Mouse (Mus musculus) intestine, embryonic 14.5 days (tissue): Measurements from ENCODE around the gene Slc16a7. TPM values are rescaled to one million over a fixed set of nuclear protein-coding genes. Genes with fewer than 3 reads are reported as not detected.

Experiments
- ATAC-seq: fragments of 200-750 bp; cut with Nextera tagmentation; replicated peaks from 2 replicates; pipeline ENCODE4 v1.8.0; 2017; ENCODE audit warnings: low read depth, moderate number of reproducible peaks, moderate TSS enrichment, moderate library complexity; ENCODE audit not compliant: low FRiP score, low TSS enrichment
- DNase-seq: peaks from one replicate; pipeline ENCODE4 v3.0.0-alpha.2; 2018; ENCODE audit warnings: low spot score
- H3K27ac ChIP-seq: fragments of 300-500 bp; sonication (generic); 2 replicates; pipeline ENCODE4 v1.5.1; 2014; ENCODE audit warnings: low read depth, mild to moderate bottlenecking, control low read depth
- H3K27me3 ChIP-seq: fragments of 300-500 bp; sonication (generic); replicated peaks from 2 replicates; pipeline ENCODE4 v1.6.1; 2014; ENCODE audit warnings: low read length, control low read depth; ENCODE audit not compliant: control insufficient read depth, insufficient read depth
- H3K36me3 ChIP-seq: fragments of 300-500 bp; sonication (generic); 2 replicates; pipeline ENCODE4 v1.6.1; 2014; ENCODE audit warnings: low read length, control low read depth; ENCODE audit not compliant: control insufficient read depth, insufficient read depth
- H3K4me1 ChIP-seq: fragments of 300-500 bp; sonication (generic); replicated peaks from 2 replicates; pipeline ENCODE4 v1.6.1; 2014; ENCODE audit warnings: low read length, control low read depth, mixed read lengths; ENCODE audit not compliant: control insufficient read depth, insufficient read depth
- H3K4me2 ChIP-seq: fragments of 300-500 bp; sonication (generic); 2 replicates; pipeline ENCODE4 v1.6.1; 2014; ENCODE audit warnings: low read length
- H3K4me3 ChIP-seq: fragments of 300-500 bp; sonication (generic); 2 replicates; pipeline ENCODE4 v1.5.1; 2014; ENCODE audit warnings: low read depth, low read length, control low read depth, mixed read lengths
- H3K9ac ChIP-seq: fragments of 300-500 bp; sonication (generic); 2 replicates; pipeline ENCODE4 v1.6.1; 2014; ENCODE audit warnings: mild to moderate bottlenecking, low read length
- H3K9me3 ChIP-seq: fragments of 300-500 bp; sonication (generic); 2 replicates; pipeline ENCODE4 v1.6.1; 2016; ENCODE audit warnings: low read length, control low read depth; ENCODE audit not compliant: control insufficient read depth
- WGBS: fragments of 180-500 bp; shearing (Covaris S2); extraction: QIAGEN DNeasy Blood & Tissue Kit; methylation state at CpG from one replicate; pipeline ENCODE4 v1.1.7; 2014; 5-methylcytosine and 5-hydroxymethylcytosine counted together
- polyA plus RNA-seq: library from polyadenylated mRNA; unstranded; fragments of >200 nt; fragmentation: Nextera tagmentation; extraction: Ambion mirVana; gene quantifications from 2 replicates; pipeline ENCODE4 v1.2.1, GENCODE M21; 2014

The Slc16a7 gene
- polyA plus RNA-seq, 1 experiment from 2014 or later, result 4.7 TPM

GRCm38 (mm10) chr10:125298036-125298435 is 91.2 kb downstream of the Slc16a7 start:
- Histone ChIP-seq H3K9me3 (no peaks in the 10 kb centered on the region), H3K9ac (no peak overlapping the region), H3K36me3 (no peaks in the 10 kb centered on the region), H3K27ac (no peak overlapping the region), H3K4me2 (no peak overlapping the region), H3K4me3 (no peak overlapping the region), H3K4me1 (no peaks in the 10 kb centered on the region), H3K27me3 (no peaks in the 10 kb centered on the region)
- 74% methylated on average over 6 of the region's 6 CpGs for WGBS
- no peak for ATAC-seq
- DNase-seq, result no peak

DNA sequence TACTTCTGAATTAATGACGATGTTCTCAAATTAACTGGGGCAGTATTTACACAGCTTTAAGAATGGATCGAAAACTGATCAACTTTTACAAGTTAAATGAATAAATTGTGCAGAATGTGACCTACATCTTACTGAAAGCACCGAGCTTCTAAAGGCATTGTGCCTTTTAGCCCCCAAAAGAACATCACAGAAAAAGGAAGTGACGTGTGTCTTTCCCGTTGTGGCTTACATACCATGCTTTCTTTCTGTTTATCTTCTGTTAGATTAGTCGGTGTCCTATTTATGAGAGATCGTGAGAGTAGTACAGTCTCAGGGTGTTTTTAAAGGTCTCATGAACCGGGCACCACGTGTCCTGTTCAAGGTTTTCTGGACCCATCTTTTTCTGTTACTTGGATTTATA is 98.9 kb downstream of the Slc16a7 start:
- H3K27me3 ChIP-seq, result no peaks in the 10 kb centered on the region
- ATAC-seq (no peak), DNase-seq (no peak)
- H3K36me3 ChIP-seq, result no peaks in the 10 kb centered on the region
- 78% methylated on average over 9 of the region's 9 CpGs for WGBS
- no peaks in the 10 kb centered on the region for H3K4me1 ChIP-seq
- H3K4me2 ChIP-seq, result no peak overlapping the region
- H3K9ac ChIP-seq, result no peak overlapping the region
- no peak overlapping the region for H3K27ac ChIP-seq
- H3K9me3 ChIP-seq, result no peaks in the 10 kb centered on the region
- H3K4me3 ChIP-seq, result no peak overlapping the region

GRCm38 (mm10) chr10:125288560-125288959 is 100.7 kb downstream of the Slc16a7 start:
- Histone ChIP-seq H3K4me2 (no peak overlapping the region), H3K4me1 (no peaks in the 10 kb centered on the region), H3K9ac (no peak overlapping the region), H3K27me3 (no peaks in the 10 kb centered on the region), H3K36me3 (no peaks in the 10 kb centered on the region), H3K9me3 (no peaks in the 10 kb centered on the region), H3K27ac (no peak overlapping the region), H3K4me3 (no peak overlapping the region)
- no peak for DNase-seq
- ATAC-seq, result no peak
- WGBS, result 83% methylated on average over 6 of the region's 6 CpGs

DNA sequence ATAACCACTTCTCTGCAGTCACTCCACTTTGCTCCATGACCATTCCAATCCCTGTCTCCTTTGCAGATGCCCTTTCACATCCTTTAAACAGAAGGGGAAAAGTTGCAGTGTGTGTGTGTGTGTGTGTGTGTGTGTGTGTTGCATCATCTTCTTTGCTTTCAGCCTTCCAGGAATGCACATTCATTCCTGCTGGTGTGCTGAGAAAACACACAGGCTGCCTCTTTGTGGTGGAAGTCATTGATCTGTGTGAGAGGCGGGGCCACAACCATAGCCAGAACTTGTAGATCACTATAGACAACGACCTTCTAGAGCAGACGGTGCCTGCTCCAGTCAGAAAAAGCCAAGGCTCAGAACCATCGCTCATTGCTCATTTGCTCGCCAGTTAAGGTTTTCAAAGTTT is 103.9 kb downstream of the Slc16a7 start:
- Histone ChIP-seq H3K4me3 (no peak overlapping the region), H3K4me1 (no peaks in the 10 kb centered on the region), H3K36me3 (no peaks in the 10 kb centered on the region), H3K9ac (no peak overlapping the region), H3K9me3 (no peaks in the 10 kb centered on the region), H3K4me2 (no peak overlapping the region), H3K27me3 (no peaks in the 10 kb centered on the region), H3K27ac (no peak overlapping the region)
- no peak for DNase-seq
- 73% methylated on average over 5 of the region's 5 CpGs for WGBS
- ATAC-seq, result no peak

GRCm38 (mm10) chr10:125275149-125275848 is 114.0 kb downstream of the Slc16a7 start:
- H3K27ac ChIP-seq, result no peak overlapping the region
- DNase-seq, result no peak
- 84% methylated on average over 12 of the region's 12 CpGs for WGBS
- no peak overlapping the region for H3K4me3 ChIP-seq
- no peaks in the 10 kb centered on the region for H3K27me3 ChIP-seq
- H3K4me2 ChIP-seq, result no peak overlapping the region
- no peaks in the 10 kb centered on the region for H3K9me3 ChIP-seq
- no peaks in the 10 kb centered on the region for H3K36me3 ChIP-seq
- no peak overlapping the region for H3K9ac ChIP-seq
- H3K4me1 ChIP-seq, result no peaks in the 10 kb centered on the region
- no peak for ATAC-seq

DNA sequence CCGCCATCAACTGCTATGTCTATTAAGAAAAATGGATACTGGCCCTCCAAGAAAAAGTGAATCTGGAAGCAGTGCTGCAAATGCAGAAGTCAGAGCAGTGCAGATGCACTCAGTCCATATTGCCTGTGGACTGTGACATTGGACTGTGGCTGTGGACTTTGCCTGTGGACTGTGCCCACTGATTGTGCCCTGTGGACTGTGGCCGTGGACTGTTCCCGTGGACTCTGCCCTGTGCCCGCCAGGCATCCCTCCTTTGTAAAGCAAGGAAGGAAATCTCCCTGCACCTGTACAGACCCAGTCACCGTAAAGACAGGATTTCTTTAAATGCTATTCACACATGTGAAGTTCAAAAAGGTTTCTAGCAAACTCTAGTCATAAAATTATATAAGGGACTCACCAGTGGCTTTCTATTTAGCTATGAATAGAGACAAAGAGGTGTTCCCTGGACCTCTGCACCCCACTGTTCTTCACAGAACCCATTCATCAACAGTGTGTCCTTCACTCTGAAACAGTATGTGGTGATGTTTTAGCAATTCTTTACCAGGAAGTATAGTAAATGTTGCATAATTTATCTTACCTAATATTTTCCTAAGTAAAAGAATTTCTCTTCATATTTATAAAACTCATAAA is 114.6 kb downstream of the Slc16a7 start:
- DNase-seq, result no peak

GRCm38 (mm10) chr10:125273759-125274158 is 115.5 kb downstream of the Slc16a7 start:
- no peak overlapping the region for H3K9ac ChIP-seq
- no peak for DNase-seq
- H3K4me3 ChIP-seq, result no peak overlapping the region
- H3K36me3 ChIP-seq, result no peaks in the 10 kb centered on the region
- H3K27ac ChIP-seq, result no peak overlapping the region
- H3K9me3 ChIP-seq, result no peaks in the 10 kb centered on the region
- no peak for ATAC-seq
- 38% methylated on average over 7 of the region's 7 CpGs for WGBS
- no peaks in the 10 kb centered on the region for H3K27me3 ChIP-seq
- no peaks in the 10 kb centered on the region for H3K4me1 ChIP-seq
- no peak overlapping the region for H3K4me2 ChIP-seq

More for the DNA sequence above, 114.6 kb downstream of the Slc16a7 start:
- Histone ChIP-seq H3K4me2 (no peak overlapping the region), H3K4me3 (no peak overlapping the region), H3K4me1 (no peaks in the 10 kb centered on the region), H3K36me3 (no peaks in the 10 kb centered on the region), H3K9me3 (no peaks in the 10 kb centered on the region), H3K27me3 (no peaks in the 10 kb centered on the region), H3K27ac (no peak overlapping the region), H3K9ac (no peak overlapping the region)
- WGBS, result 92% methylated on average over 5 of the region's 5 CpGs
- ATAC-seq, result no peak

DNA sequence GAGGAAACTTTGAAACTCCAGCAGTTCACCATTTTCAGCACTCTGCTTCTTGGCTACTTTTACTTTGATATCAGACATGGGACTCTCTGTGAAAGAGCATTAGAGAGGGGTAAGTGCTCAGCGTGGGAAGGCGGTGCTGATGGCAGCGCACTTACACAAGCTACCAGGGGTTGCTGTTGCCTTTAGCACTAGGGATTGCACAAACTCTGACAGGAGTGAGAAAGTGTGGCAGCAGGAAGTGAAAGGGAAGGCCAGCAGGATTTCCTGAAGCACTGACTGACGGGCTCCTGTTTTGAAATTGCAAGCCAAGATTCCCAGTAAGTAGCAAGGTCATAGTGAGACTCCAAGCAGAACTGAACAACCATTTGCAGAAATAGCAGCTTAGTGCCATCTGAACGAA is 117.8 kb downstream of the Slc16a7 start:
- Histone ChIP-seq H3K27ac (no peak overlapping the region), H3K4me1 (no peaks in the 10 kb centered on the region), H3K4me2 (no peak overlapping the region), H3K4me3 (no peak overlapping the region), H3K36me3 (no peaks in the 10 kb centered on the region), H3K9me3 (no peaks in the 10 kb centered on the region), H3K9ac (no peak overlapping the region), H3K27me3 (no peaks in the 10 kb centered on the region)
- DNase-seq, result no peak
- ATAC-seq, result no peak
- WGBS, result 77% methylated on average over 5 of the region's 5 CpGs

- Histone ChIP-seq H3K9me3 (no peaks in the 10 kb centered on the region), H3K27me3 (no peaks in the 10 kb centered on the region), H3K9ac (no peak overlapping the region), H3K4me3 (no peak overlapping the region), H3K36me3 (no peaks in the 10 kb centered on the region), H3K27ac (no peak overlapping the region), H3K4me1 (no peaks in the 10 kb centered on the region), H3K4me2 (no peak overlapping the region)
- DNase-seq, result no peak
- WGBS, result 58% methylated on average over 5 of the region's 5 CpGs
- no peak for ATAC-seq
These were observed 119.0 kb downstream of the Slc16a7 start for GRCm38 (mm10) chr10:125270266-125270665.
